Mouse (Mus musculus) limb, embryonic 14.5 days (tissue): ENCODE data around the gene Asic3. TPM values are rescaled to one million over a fixed set of nuclear protein-coding genes. Genes with fewer than 3 reads are reported as not detected.

Source experiments
- ATAC-seq: fragments of 200-750 bp; cut with Nextera tagmentation; 2 replicates; pipeline ENCODE4 v1.8.0; 2017; ENCODE audit warnings: low read depth, moderate number of reproducible peaks, moderate TSS enrichment; ENCODE audit not compliant: low FRiP score
- DNase-seq: peaks from one replicate; pipeline ENCODE4 v3.0.0-alpha.2; 2015; ENCODE audit warnings: low spot score
- H3K27ac ChIP-seq: fragments of 300-500 bp; sonication (generic); replicated peaks from 2 replicates; pipeline ENCODE4 v1.5.1; 2014; ENCODE audit warnings: low read depth, mild to moderate bottlenecking, low read length, moderate library complexity, mixed read lengths
- H3K27me3 ChIP-seq: fragments of 300-500 bp; sonication (generic); 2 replicates; pipeline ENCODE4 v1.6.1; 2014; ENCODE audit warnings: low read length, mixed read lengths; ENCODE audit not compliant: control insufficient read depth, insufficient read depth
- H3K36me3 ChIP-seq: fragments of 300-500 bp; sonication (generic); 2 replicates; pipeline ENCODE4 v1.6.1; 2014; ENCODE audit warnings: mild to moderate bottlenecking, low read length, moderate library complexity, mixed read lengths; ENCODE audit not compliant: control insufficient read depth, insufficient read depth
- H3K4me1 ChIP-seq: fragments of 300-500 bp; sonication (generic); 2 replicates; pipeline ENCODE4 v1.6.1; 2014; ENCODE audit warnings: antibody characterized with exemption, low read length, mixed read lengths; ENCODE audit not compliant: control insufficient read depth, insufficient read depth
- H3K4me2 ChIP-seq: fragments of 300-500 bp; sonication (generic); replicated peaks from 2 replicates; pipeline ENCODE4 v1.6.1; 2014; ENCODE audit warnings: low read depth, mild to moderate bottlenecking, low read length, moderate library complexity; ENCODE audit not compliant: severe bottlenecking
- H3K4me3 ChIP-seq: fragments of 300-500 bp; sonication (generic); replicated peaks from 2 replicates; pipeline ENCODE4 v1.5.1; 2014; ENCODE audit warnings: low read length
- H3K9ac ChIP-seq: fragments of 300-500 bp; sonication (generic); 2 replicates; pipeline ENCODE4 v1.6.1; 2014; ENCODE audit warnings: mild to moderate bottlenecking, low read depth, low read length, moderate library complexity; ENCODE audit not compliant: severe bottlenecking
- H3K9me3 ChIP-seq: fragments of 300-500 bp; sonication (generic); 2 replicates; pipeline ENCODE4 v1.6.1; 2016; ENCODE audit warnings: low read length; ENCODE audit not compliant: control insufficient read depth
- POLR2A ChIP-seq: fragments of 200-500 bp; IDR thresholded peaks from 2 replicates; pipeline ENCODE4 v1.8.0; 2012; ENCODE audit warnings: inconsistent platforms, mild to moderate bottlenecking, moderate library complexity, borderline replicate concordance; ENCODE audit not compliant: insufficient read depth, insufficient read length; ENCODE audit errors: extremely low read depth
- WGBS: fragments of 180-500 bp; shearing (Covaris S2); extraction: QIAGEN DNeasy Blood & Tissue Kit; methylation state at CpG from one replicate; pipeline ENCODE4 v1.1.7; 2014; 5-methylcytosine and 5-hydroxymethylcytosine counted together
- polyA plus RNA-seq, 2 experiments: library from polyadenylated mRNA; depleted of rRNA in 1 of 2; stranded (reverse) in 1 of 2; unstranded in 1 of 2; fragments of >200 nt; fragmentation: Nextera tagmentation in 1 of 2; extraction: Ambion mirVana in 1 of 2; gene quantifications; 2 replicates each; pipeline versions ENCODE4 v1.2.1 to v1.2.3; 2012 to 2014

Asic3 gene
- polyA plus RNA-seq, 2 experiments, result 0.36 to 3.0 TPM

- Histone ChIP-seq H3K9ac (peak within 1 kb of the TSS; percentile 94), H3K4me3 (peak within 1 kb of the TSS; percentile 94)
- ATAC-seq, result peak; percentile 88
These were observed 31.7 kb downstream of the Asic3 start, which contains the start of gene Fastk for GRCm38 (mm10) chr5:24444746-24445427. Gene Fastk, minus strand, starts transcription at chr5:24445287.

DNA sequence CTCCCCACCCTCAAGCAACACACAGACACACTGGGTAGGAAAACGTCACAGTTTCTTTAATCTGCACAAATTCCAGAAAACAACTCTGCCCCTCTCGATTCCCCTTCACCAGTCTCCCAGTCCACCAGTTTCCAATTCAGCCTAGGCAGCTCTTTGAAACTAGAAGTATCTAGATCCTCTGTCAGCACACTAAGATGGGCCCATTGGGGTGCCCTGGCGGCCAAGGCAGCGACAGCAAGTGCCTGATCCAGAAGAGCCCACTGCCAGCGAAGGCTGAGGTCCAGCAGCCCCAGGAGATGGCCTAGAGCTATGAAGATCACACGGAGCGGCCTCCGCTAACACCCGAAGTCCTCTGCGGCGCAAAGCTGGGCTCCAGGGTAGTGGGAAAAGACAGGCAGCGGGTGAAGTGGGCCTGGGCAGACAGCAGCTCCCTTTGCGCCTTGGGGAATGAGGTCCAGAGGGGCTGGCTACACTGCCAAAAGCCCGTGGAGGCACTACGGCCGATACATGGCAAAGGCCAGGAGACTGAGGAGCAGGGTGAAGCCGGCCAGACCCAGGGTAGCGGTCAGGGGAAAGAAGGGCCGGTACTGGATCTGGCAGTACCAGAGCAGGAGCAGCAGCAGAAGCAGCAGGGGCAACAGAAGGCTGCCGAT, 32.4 kb downstream of the Asic3 start:
- Histone ChIP-seq H3K4me3 (peak overlapping the region; percentile 94), H3K9me3 (no peaks in the 10 kb centered on the region), H3K27ac (peak overlapping the region; percentile 92), H3K4me1 (peaks cover 21% of the 10 kb centered on the region), H3K36me3 (peaks cover 29% of the 10 kb centered on the region), H3K4me2 (peak overlapping the region; percentile 86), H3K27me3 (no peaks in the 10 kb centered on the region), H3K9ac (peak overlapping the region; percentile 94)
- no peak for TF ChIP-seq POLR2A
- ATAC-seq (no peak), DNase-seq (no peak)
- 54% methylated on average over 20 of the region's 20 CpGs for WGBS

More at GRCm38 (mm10) chr5:24444746-24445427, 31.7 kb downstream of the Asic3 start, which contains the start of gene Fastk:
- H3K36me3 ChIP-seq, result peaks cover 35% of the 10 kb centered on the region
- no peaks in the 10 kb centered on the region for H3K27me3 ChIP-seq
- H3K4me2 ChIP-seq, result peak within 1 kb of the TSS; percentile 86
- H3K9me3 ChIP-seq, result no peaks in the 10 kb centered on the region
- WGBS, result under 1% methylated on average over 45 of the region's 60 CpGs
- H3K27ac ChIP-seq, result peak within 1 kb of the TSS; percentile 92
- H3K4me1 ChIP-seq, result peaks cover 21% of the 10 kb centered on the region
- peak; percentile 93 for DNase-seq
- TF ChIP-seq POLR2A, result peak; percentile 87; the same call in 1 of the 2 replicates

DNA sequence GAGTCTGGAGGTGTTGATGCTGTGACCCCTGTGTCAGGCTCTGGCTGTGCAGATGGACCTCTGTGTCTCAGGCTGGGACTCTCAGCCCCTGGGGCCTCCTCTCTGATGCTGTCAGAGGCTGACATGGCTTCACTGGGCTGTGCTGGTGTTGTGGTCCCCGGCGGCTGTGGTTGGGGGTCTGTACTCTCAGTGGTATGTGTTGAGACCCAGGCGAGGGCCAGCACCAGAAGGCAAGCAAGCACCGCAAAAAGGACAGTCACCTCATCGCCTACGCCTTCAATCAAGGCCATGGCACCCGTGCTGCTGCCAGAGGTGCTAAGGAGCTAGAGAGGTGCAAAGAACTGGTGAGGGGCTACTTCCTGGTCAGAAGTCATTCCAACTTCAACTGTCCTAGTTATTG, 33.4 kb downstream of the Asic3 start:
- no peak for ATAC-seq
- no peak overlapping the region for H3K9ac ChIP-seq
- H3K4me3 ChIP-seq, result no peak overlapping the region; the same call in 1 of the 2 replicates
- peak overlapping the region; percentile 77; the same call in 1 of the 2 replicates for H3K4me2 ChIP-seq
- no peak for TF ChIP-seq POLR2A
- no peak for DNase-seq
- H3K27ac ChIP-seq, result no peak overlapping the region
- no peaks in the 10 kb centered on the region for H3K27me3 ChIP-seq
- peaks cover 27% of the 10 kb centered on the region for H3K4me1 ChIP-seq
- no peaks in the 10 kb centered on the region for H3K9me3 ChIP-seq
- peaks cover 18% of the 10 kb centered on the region for H3K36me3 ChIP-seq
- 86% methylated on average over 7 of the region's 7 CpGs for WGBS

- 2% methylated on average over 34 of the region's 34 CpGs for WGBS
- ATAC-seq, result peak; percentile 39
- H3K27ac ChIP-seq, result no peak within 1 kb of the TSS
- DNase-seq, result peak; percentile 63
- H3K27me3 ChIP-seq, result no peaks in the 10 kb centered on the region
- 0 out of 2 replicates have a peak, but pooled peaks have one; percentile 12 for TF ChIP-seq POLR2A
- peaks cover 9% of the 10 kb centered on the region for H3K36me3 ChIP-seq
- no peaks in the 10 kb centered on the region for H3K9me3 ChIP-seq
- peak within 1 kb of the TSS; percentile 77 for H3K4me2 ChIP-seq
- peak within 1 kb of the TSS; percentile 48 for H3K9ac ChIP-seq
- peaks cover 27% of the 10 kb centered on the region for H3K4me1 ChIP-seq
- peak within 1 kb of the TSS; percentile 59 for H3K4me3 ChIP-seq
These were observed 34.6 kb downstream of the Asic3 start, which contains the start of gene Tmub1 for GRCm38 (mm10) chr5:24447624-24448298. Gene Tmub1, minus strand, starts transcription at chr5:24447854.
